Mouse (Mus musculus) heart, embryonic 12.5 days (tissue): ENCODE measurements around the gene Cep57. TPM values are rescaled to one million over a fixed set of nuclear protein-coding genes. Genes with fewer than 3 reads are reported as not detected.
"Not testable (repeated sequence)": the region's sequence is repeated elsewhere in the genome, so short reads cannot be mapped to it uniquely, and the experiment has no call there.

Experiments
- ATAC-seq: fragments of 200-750 bp; cut with Nextera tagmentation; 2 replicates; pipeline ENCODE4 v1.8.0; 2017; ENCODE audit warnings: moderate TSS enrichment, moderate library complexity; ENCODE audit not compliant: insufficient number of reproducible peaks, low FRiP score
- H3K27ac ChIP-seq: fragments of 300-500 bp; sonication (generic); 2 replicates; pipeline ENCODE4 v1.5.1; 2016; ENCODE audit warnings: mild to moderate bottlenecking, moderate library complexity; ENCODE audit not compliant: poor library complexity, severe bottlenecking
- H3K27me3 ChIP-seq: fragments of 300-500 bp; sonication (generic); replicated peaks from 2 replicates; pipeline ENCODE4 v1.6.1; 2016; ENCODE audit warnings: mild to moderate bottlenecking, moderate library complexity
- H3K36me3 ChIP-seq: fragments of 300-500 bp; sonication (generic); 2 replicates; pipeline ENCODE4 v1.6.1; 2016; ENCODE audit warnings: mild to moderate bottlenecking, moderate library complexity
- H3K4me1 ChIP-seq: fragments of 300-500 bp; sonication (generic); replicated peaks from 2 replicates; pipeline ENCODE4 v1.6.1; 2016; ENCODE audit warnings: mild to moderate bottlenecking
- H3K4me2 ChIP-seq: fragments of 300-500 bp; sonication (generic); 2 replicates; pipeline ENCODE4 v1.6.1; 2016; ENCODE audit warnings: mild to moderate bottlenecking, moderate library complexity
- H3K4me3 ChIP-seq: fragments of 300-500 bp; sonication (generic); 2 replicates; pipeline ENCODE4 v1.5.1; 2016; ENCODE audit warnings: mild to moderate bottlenecking
- H3K9ac ChIP-seq: fragments of 300-500 bp; sonication (generic); 2 replicates; pipeline ENCODE4 v1.6.1; 2016; ENCODE audit warnings: mild to moderate bottlenecking, moderate library complexity
- H3K9me3 ChIP-seq: fragments of 300-500 bp; sonication (generic); replicated peaks from 2 replicates; pipeline ENCODE4 v1.6.1; 2016; ENCODE audit warnings: mild to moderate bottlenecking, moderate library complexity
- WGBS: fragments of 180-500 bp; shearing (Covaris S2); methylation state at CpG from one replicate; pipeline ENCODE4 v1.1.7; 2016; 5-methylcytosine and 5-hydroxymethylcytosine counted together
- polyA plus RNA-seq: library from polyadenylated mRNA; unstranded; fragments of >200 nt; fragmentation: Nextera tagmentation; extraction: Ambion mirVana; gene quantifications from 2 replicates; pipeline ENCODE4 v1.2.1, GENCODE M21; 2016

The Cep57 gene
- polyA plus RNA-seq, 1 experiment from 2014 or later, result 41.0 TPM

DNA sequence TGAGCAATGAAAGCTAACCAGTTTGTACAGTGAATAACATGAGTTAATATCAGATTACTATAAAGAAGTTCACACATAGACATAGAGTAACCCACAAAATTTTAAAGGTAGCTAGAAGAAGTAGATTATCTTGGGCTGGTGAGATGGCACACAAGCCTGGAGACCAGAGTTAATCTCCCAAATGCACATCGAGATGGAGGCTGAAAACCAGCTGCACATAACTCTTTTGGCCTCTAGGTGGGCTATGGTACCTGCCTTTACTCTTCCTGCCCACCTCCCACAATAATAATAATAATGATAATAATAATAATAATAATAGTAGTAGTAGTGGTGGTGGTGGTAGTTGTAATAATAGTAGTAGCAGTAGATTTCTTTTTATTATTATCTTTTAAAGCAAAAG lies 32.6 kb downstream of the Cep57 start:
- no peak overlapping the region for H3K27ac ChIP-seq
- no peaks in the 10 kb centered on the region for H3K27me3 ChIP-seq
- no peak overlapping the region for H3K4me2 ChIP-seq
- H3K4me1 ChIP-seq, result no peaks in the 10 kb centered on the region
- H3K36me3 ChIP-seq, result peaks cover 44% of the 10 kb centered on the region
- no peaks in the 10 kb centered on the region for H3K9me3 ChIP-seq
- ATAC-seq, result no peak
- no peak overlapping the region for H3K9ac ChIP-seq
- no peak overlapping the region for H3K4me3 ChIP-seq
- 72% methylated on average over 1 of the region's 1 CpGs for WGBS

DNA sequence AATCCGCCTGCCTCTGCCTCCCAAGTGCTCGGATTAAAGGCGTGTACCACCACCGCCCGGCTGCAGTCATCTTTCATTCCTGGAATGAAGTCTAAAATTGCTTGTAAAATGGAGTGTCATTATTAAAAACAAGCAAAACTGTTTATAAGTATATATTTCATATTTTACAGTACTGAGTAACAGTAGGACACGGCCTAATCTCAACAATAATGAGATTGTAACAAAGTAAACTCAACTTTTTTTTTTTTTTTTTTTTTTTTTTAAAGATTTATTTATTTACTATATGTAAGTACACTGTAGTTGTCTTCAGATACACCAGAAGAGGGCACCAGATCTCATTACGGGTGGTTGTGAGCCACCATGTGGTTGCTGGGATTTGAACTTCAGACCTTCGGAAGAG lies 36.0 kb downstream of the Cep57 start:
- WGBS, result 89% methylated on average over 8 of the region's 8 CpGs
- H3K9me3 ChIP-seq, H3K27ac ChIP-seq, H3K27me3 ChIP-seq, H3K4me1 ChIP-seq, H3K4me3 ChIP-seq, H3K4me2 ChIP-seq, H3K9ac ChIP-seq, ATAC-seq: not testable (repeated sequence)
- peaks cover 40% of the 10 kb centered on the region for H3K36me3 ChIP-seq

- H3K27me3 ChIP-seq, result no peaks in the 10 kb centered on the region
- H3K4me1 ChIP-seq, result peaks cover 5% of the 10 kb centered on the region
- WGBS, result 93% methylated on average over 1 of the region's 1 CpGs
- H3K36me3 ChIP-seq, result peaks cover 24% of the 10 kb centered on the region
- H3K27ac ChIP-seq, result no peak overlapping the region
- ATAC-seq, result no peak
- no peak overlapping the region for H3K9ac ChIP-seq
- no peaks in the 10 kb centered on the region for H3K9me3 ChIP-seq
- no peak overlapping the region for H3K4me3 ChIP-seq
- H3K4me2 ChIP-seq, result no peak overlapping the region
Observed at GRCm38 (mm10) chr9:13781985-13782384, 44.9 kb downstream of the Cep57 start.

- no peak overlapping the region for H3K27ac ChIP-seq
- no peaks in the 10 kb centered on the region for H3K9me3 ChIP-seq
- H3K27me3 ChIP-seq, result no peaks in the 10 kb centered on the region
- H3K36me3 ChIP-seq, result no peaks in the 10 kb centered on the region
- no peak overlapping the region for H3K9ac ChIP-seq
- H3K4me2 ChIP-seq, result no peak overlapping the region
- no peak for ATAC-seq
- no peak overlapping the region for H3K4me3 ChIP-seq
- 81% methylated on average over 1 of the region's 1 CpGs for WGBS
- H3K4me1 ChIP-seq, result peaks cover 26% of the 10 kb centered on the region
Observed at GRCm38 (mm10) chr9:13774732-13775131, 52.2 kb downstream of the Cep57 start.

GRCm38 (mm10) chr9:13766570-13766969 lies 60.3 kb downstream of the Cep57 start:
- WGBS, result 89% methylated on average over 7 of the region's 7 CpGs

GRCm38 (mm10) chr9:13765624-13766023 lies 61.3 kb downstream of the Cep57 start:
- no peaks in the 10 kb centered on the region for H3K27me3 ChIP-seq
- H3K9me3 ChIP-seq, result no peaks in the 10 kb centered on the region
- no peaks in the 10 kb centered on the region for H3K4me1 ChIP-seq
- no peaks in the 10 kb centered on the region for H3K36me3 ChIP-seq
- H3K27ac ChIP-seq, result no peak overlapping the region
- WGBS, result 82% methylated on average over 2 of the region's 2 CpGs
- no peak overlapping the region for H3K9ac ChIP-seq
- no peak for ATAC-seq
- H3K4me3 ChIP-seq, result no peak overlapping the region
- no peak overlapping the region for H3K4me2 ChIP-seq

More at GRCm38 (mm10) chr9:13766570-13766969, 60.3 kb downstream of the Cep57 start:
- no peaks in the 10 kb centered on the region for H3K36me3 ChIP-seq
- no peaks in the 10 kb centered on the region for H3K9me3 ChIP-seq
- H3K4me2 ChIP-seq, result no peak overlapping the region
- no peak for ATAC-seq
- no peak overlapping the region for H3K4me3 ChIP-seq
- no peak overlapping the region for H3K27ac ChIP-seq
- H3K9ac ChIP-seq, result no peak overlapping the region
- no peaks in the 10 kb centered on the region for H3K4me1 ChIP-seq
- H3K27me3 ChIP-seq, result no peaks in the 10 kb centered on the region

- Histone ChIP-seq H3K4me1 (no peaks in the 10 kb centered on the region), H3K4me2 (no peak overlapping the region), H3K9me3 (peaks cover 7% of the 10 kb centered on the region; the same call in 1 of the 2 replicates), H3K9ac (no peak overlapping the region), H3K27me3 (no peaks in the 10 kb centered on the region), H3K36me3 (peaks cover 5% of the 10 kb centered on the region), H3K27ac (no peak overlapping the region), H3K4me3 (no peak overlapping the region)
- 94% methylated on average over 3 of the region's 3 CpGs for WGBS
- no peak for ATAC-seq
Observed at GRCm38 (mm10) chr9:13760430-13760829, 66.5 kb downstream of the Cep57 start.

Other genes starting within 250 kb of the Cep57 start
- gene Mtmr2, start 78.7 kb downstream of the Cep57 start, polyA plus RNA-seq, result 56.6 and 57.9 TPM in 2 replicates
- 19.8 and 21.3 TPM in 2 replicates for gene Fam76b, start 609 bp upstream of the Cep57 start, polyA plus RNA-seq